Mouse (Mus musculus) heart, postnatal 0 days (tissue): Measurements from ENCODE around the gene Txndc8. TPM values are rescaled to one million over a fixed set of nuclear protein-coding genes. Genes with fewer than 3 reads are reported as not detected.

Experiments used
- ATAC-seq: fragments of 200-750 bp; cut with Nextera tagmentation; 2 replicates; pipeline ENCODE4 v1.8.0; 2017; ENCODE audit warnings: low read depth, moderate number of reproducible peaks, moderate library complexity; ENCODE audit not compliant: insufficient read depth
- DNase-seq: peaks from one replicate; pipeline ENCODE4 v3.0.0-alpha.2; 2016; ENCODE audit warnings: low spot score
- H3K27ac ChIP-seq: fragments of 300-500 bp; sonication (generic); 2 replicates; pipeline ENCODE4 v1.5.1; 2014; ENCODE audit warnings: low read depth, mild to moderate bottlenecking
- H3K27me3 ChIP-seq: fragments of 300-500 bp; sonication (generic); 2 replicates; pipeline ENCODE4 v1.6.1; 2014; ENCODE audit warnings: low read length, mixed read lengths; ENCODE audit not compliant: control insufficient read depth, insufficient read depth
- H3K36me3 ChIP-seq: fragments of 300-500 bp; sonication (generic); replicated peaks from 2 replicates; pipeline ENCODE4 v1.6.1; 2014; ENCODE audit warnings: low read length, mixed read lengths; ENCODE audit not compliant: control insufficient read depth, insufficient read depth
- H3K4me1 ChIP-seq: fragments of 300-500 bp; sonication (generic); 2 replicates; pipeline ENCODE4 v1.6.1; 2014; ENCODE audit warnings: antibody characterized with exemption; ENCODE audit not compliant: control insufficient read depth, insufficient read depth
- H3K4me2 ChIP-seq: fragments of 300-500 bp; sonication (generic); 2 replicates; pipeline ENCODE4 v1.6.1; 2014; ENCODE audit warnings: low read depth, mild to moderate bottlenecking, low read length, moderate library complexity
- H3K4me3 ChIP-seq: fragments of 300-500 bp; sonication (generic); 2 replicates; pipeline ENCODE4 v1.5.1; 2014; ENCODE audit warnings: low read depth, low read length
- H3K9ac ChIP-seq: fragments of 300-500 bp; sonication (generic); replicated peaks from 2 replicates; pipeline ENCODE4 v1.6.1; 2014; ENCODE audit warnings: low read depth, low read length, mixed read lengths
- H3K9me3 ChIP-seq: fragments of 300-500 bp; sonication (generic); replicated peaks from 2 replicates; pipeline ENCODE4 v1.6.1; 2016; ENCODE audit warnings: low read length; ENCODE audit not compliant: control insufficient read depth
- CTCF ChIP-seq: IDR thresholded peaks from 2 replicates; pipeline ENCODE4 v1.5.1; 2016; ENCODE audit warnings: antibody characterized with exemption, control low read depth, low read depth
- EP300 ChIP-seq: IDR thresholded peaks from 2 replicates; pipeline ENCODE4 v1.6.1; 2016; ENCODE audit warnings: antibody characterized with exemption, low read depth
- WGBS: fragments of 180-500 bp; shearing (Covaris S2); extraction: QIAGEN DNeasy Blood & Tissue Kit; methylation state at CpG from one replicate; pipeline ENCODE4 v1.1.7; 2014; 5-methylcytosine and 5-hydroxymethylcytosine counted together
- polyA plus RNA-seq: library from polyadenylated mRNA; unstranded; fragments of >200 nt; fragmentation: Nextera tagmentation; extraction: Ambion mirVana; gene quantifications from 2 replicates; pipeline ENCODE4 v1.2.1, GENCODE M21; 2015
- total RNA-seq: library from RNA; depleted of rRNA; stranded (reverse); fragments of >200 nt; gene quantifications from 2 replicates; pipeline ENCODE4 v1.2.3, GENCODE M21; 2014; ENCODE audit warnings: low replicate concordance

Gene Txndc8
- total and polyA plus RNA-seq, 2 experiments from 2014 or later, result not detected

DNA sequence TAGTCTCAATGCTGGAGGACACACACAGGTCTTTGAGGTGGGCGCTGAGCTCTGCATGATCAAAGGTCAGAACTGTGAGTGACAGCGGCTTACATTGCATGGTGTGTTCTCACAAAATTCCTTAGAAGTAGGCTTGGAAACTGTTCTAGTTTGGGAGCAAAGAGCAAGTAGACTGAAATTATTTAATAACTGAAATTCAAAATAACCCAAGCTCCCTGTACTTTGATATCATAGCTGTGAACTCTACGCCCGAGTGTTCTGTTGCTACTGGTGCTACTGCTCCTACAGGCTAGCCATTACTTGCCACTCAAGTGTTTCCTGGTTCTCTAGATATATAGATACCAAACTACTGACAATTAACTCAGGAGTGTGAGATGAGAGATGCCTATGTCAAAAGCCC is 43.4 kb downstream of the Txndc8 start:
- Histone ChIP-seq H3K4me1 (no peaks in the 10 kb centered on the region), H3K4me2 (no peak overlapping the region), H3K9ac (no peak overlapping the region), H3K27ac (no peak overlapping the region), H3K36me3 (no peaks in the 10 kb centered on the region), H3K9me3 (no peaks in the 10 kb centered on the region), H3K27me3 (no peaks in the 10 kb centered on the region), H3K4me3 (no peak overlapping the region)
- no peak for TF ChIP-seq CTCF
- TF ChIP-seq EP300, result no peak
- DNase-seq (no peak), ATAC-seq (no peak)
- 91% methylated on average over 4 of the region's 4 CpGs for WGBS

DNA sequence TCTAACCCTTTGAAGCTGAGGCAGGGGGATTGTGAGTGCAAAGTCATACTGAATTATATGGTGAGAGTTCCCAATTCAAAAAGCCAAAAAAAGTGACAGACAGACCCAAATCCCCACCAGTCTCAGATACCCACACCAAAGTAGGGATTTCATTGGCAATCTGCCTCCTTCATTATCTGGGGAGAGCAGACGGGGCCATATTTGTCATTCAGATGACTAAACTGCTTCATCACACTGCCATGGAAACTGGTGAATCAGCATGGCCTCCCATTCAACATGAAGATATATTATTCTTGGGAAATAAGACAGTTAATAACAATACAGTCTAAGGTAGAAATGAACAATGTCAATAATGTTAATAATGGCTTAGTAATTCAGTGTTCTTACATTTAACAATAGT is 44.8 kb downstream of the Txndc8 start:
- no peak overlapping the region for H3K9ac ChIP-seq
- H3K27me3 ChIP-seq, result no peaks in the 10 kb centered on the region
- no peak overlapping the region for H3K4me2 ChIP-seq
- H3K27ac ChIP-seq, result no peak overlapping the region
- no peak for TF ChIP-seq EP300
- no peak for TF ChIP-seq CTCF
- WGBS, result 43% methylated on average over 1 of the region's 1 CpGs
- no peaks in the 10 kb centered on the region for H3K4me1 ChIP-seq
- H3K9me3 ChIP-seq, result no peaks in the 10 kb centered on the region
- H3K4me3 ChIP-seq, result no peak overlapping the region
- no peak for DNase-seq
- no peaks in the 10 kb centered on the region for H3K36me3 ChIP-seq
- no peak for ATAC-seq

DNA sequence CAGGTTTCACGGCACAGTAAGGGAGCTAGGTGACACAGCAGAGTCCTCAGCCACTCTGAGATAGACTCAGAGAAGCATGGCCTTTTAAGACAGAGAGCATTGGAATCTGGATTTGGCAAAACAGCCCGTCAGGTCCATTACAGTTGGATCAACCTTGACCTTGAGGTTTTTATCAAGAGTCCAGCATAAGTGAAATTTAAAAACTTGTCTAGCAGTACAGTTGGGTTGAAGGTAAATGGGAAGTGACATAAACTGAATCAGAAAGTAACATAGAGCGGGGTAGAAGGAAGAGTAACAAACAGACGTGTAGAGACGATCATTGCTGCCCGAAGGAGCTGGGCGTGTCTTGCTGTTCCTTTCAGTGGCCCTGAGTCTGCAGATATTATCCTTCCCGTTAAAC is 49.9 kb downstream of the Txndc8 start:
- WGBS, result 86% methylated on average over 8 of the region's 8 CpGs
- TF ChIP-seq CTCF (no peak), EP300 (no peak)
- Histone ChIP-seq H3K4me3 (no peak overlapping the region), H3K27me3 (no peaks in the 10 kb centered on the region), H3K4me1 (peaks cover 18% of the 10 kb centered on the region), H3K9ac (no peak overlapping the region), H3K36me3 (no peaks in the 10 kb centered on the region), H3K4me2 (no peak overlapping the region), H3K27ac (no peak overlapping the region), H3K9me3 (no peaks in the 10 kb centered on the region)
- ATAC-seq (no peak), DNase-seq (no peak)

DNA sequence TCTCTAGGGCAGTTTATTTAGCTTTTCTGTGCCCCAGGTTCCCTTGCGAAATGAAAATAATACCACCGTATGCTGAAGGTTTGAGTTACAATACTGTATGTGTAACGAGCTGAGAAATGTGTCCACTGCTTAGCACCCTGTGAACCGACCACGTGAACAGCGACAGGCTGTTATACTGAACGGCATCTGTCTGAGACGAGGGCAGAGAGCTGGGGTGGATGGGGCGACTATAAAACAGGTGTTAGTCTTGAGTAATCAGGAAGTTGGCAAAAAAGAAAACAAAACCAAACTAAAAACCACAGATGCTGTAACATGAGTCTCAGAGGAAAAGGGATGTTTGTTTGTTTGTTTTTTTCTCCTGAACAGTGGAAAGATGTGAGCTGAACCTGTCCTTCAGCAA is 50.8 kb downstream of the Txndc8 start:
- 85% methylated on average over 9 of the region's 9 CpGs for WGBS
- Histone ChIP-seq H3K27ac (no peak overlapping the region), H3K4me2 (no peak overlapping the region), H3K9ac (no peak overlapping the region), H3K9me3 (no peaks in the 10 kb centered on the region), H3K4me3 (no peak overlapping the region), H3K27me3 (no peaks in the 10 kb centered on the region), H3K36me3 (no peaks in the 10 kb centered on the region), H3K4me1 (peaks cover 18% of the 10 kb centered on the region)
- ATAC-seq (no peak), DNase-seq (no peak)
- TF ChIP-seq CTCF, result no peak

DNA sequence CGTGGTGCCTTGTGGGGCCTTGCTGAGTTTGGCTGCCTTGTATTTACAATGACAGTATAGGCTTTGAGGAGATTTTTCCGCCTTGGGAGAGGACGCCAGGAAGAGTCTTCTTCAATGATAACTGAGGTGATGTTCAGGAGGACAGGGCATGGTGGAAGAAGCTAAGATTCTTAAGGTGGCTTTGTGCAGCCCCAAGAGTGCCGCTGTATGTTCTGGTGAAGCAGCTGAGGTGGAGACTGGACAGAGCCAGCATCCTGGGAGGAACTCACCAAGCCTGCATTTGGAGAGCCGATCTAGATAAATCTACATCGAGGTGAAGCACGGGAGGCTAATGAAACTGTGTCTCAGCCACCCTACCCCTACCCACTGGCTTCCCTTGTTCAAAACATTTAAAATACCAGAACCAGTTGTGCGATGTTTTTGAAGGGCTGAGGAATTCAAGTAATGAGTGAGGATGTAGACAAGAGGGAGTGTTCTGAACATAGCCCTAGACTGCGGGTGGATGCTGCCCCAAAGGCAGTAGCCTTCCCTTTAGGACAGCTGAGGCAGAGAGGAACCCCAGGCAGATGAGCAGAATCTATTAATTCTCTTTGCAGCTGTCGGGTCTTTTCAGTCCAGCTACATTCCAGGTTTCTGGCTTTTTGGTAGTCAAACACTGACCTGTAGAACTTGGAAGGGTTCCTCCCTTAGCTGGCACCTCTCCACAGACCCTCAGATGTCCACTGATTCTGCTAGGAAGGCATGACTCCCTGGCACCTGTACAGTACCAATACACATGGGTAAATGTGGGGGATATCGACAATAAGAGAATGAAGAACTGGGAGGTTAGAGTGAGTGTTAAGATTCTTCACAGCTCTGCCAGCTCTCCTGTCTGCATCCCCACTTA is 51.5 kb downstream of the Txndc8 start:
- Histone ChIP-seq H3K36me3 (no peaks in the 10 kb centered on the region), H3K9me3 (no peaks in the 10 kb centered on the region), H3K4me2 (peak overlapping the region; percentile 83), H3K4me1 (peaks cover 18% of the 10 kb centered on the region), H3K4me3 (peak overlapping the region; percentile 87), H3K27ac (peak overlapping the region; percentile 90), H3K9ac (peak overlapping the region; percentile 16; the same call in 1 of the 2 replicates), H3K27me3 (no peaks in the 10 kb centered on the region)
- WGBS, result 40% methylated on average over 11 of the region's 11 CpGs
- no peak for TF ChIP-seq EP300
- TF ChIP-seq CTCF, result no peak
- DNase-seq (peak; percentile 9), ATAC-seq (no peak)
